Mouse (Mus musculus) CH12F3 (cell line): ENCODE measurements around the gene Rcsd1.

Experiments used
- in situ Hi-C: fragments of 300-500 bp; cut with MboI; formaldehyde crosslinking; loops from 2 replicates; pipeline ENCODE4 v1.14.3; 2020; ENCODE audit warnings: low sequenced_read_pairs

The Rcsd1 gene

GRCm38 (mm10) chr1:165718543-165719105, 9.1 kb upstream of the Rcsd1 start:
- in situ Hi-C loops, result no loop called here

GRCm38 (mm10) chr1:165717711-165718542, 8.4 kb upstream of the Rcsd1 start:
- in situ Hi-C loops, result no loop called here

- in situ Hi-C loops, result no loop called here
These were observed 6.9 kb upstream of the Rcsd1 start for GRCm38 (mm10) chr1:165716426-165716825.

GRCm38 (mm10) chr1:165713798-165714197, 4.2 kb upstream of the Rcsd1 start:
- in situ Hi-C loops, result no loop called here

- in situ Hi-C loops, result no loop called here
These were observed 2.4 kb upstream of the Rcsd1 start for GRCm38 (mm10) chr1:165711914-165712313.

- in situ Hi-C loops, result no loop called here
These were observed 724 bp downstream of the Rcsd1 start for GRCm38 (mm10) chr1:165708686-165709380.

GRCm38 (mm10) chr1:165707640-165708322, 1.8 kb downstream of the Rcsd1 start:
- in situ Hi-C loops, result no loop called here

- in situ Hi-C loops, result no loop called here
These were observed 2.3 kb downstream of the Rcsd1 start for GRCm38 (mm10) chr1:165707241-165707639.

- in situ Hi-C loops, result no loop called here
These were observed 3.1 kb downstream of the Rcsd1 start for GRCm38 (mm10) chr1:165706492-165706891.

- in situ Hi-C loops, result no loop called here
These were observed 3.6 kb downstream of the Rcsd1 start for GRCm38 (mm10) chr1:165705868-165706348.

GRCm38 (mm10) chr1:165705368-165705767, 4.2 kb downstream of the Rcsd1 start:
- in situ Hi-C loops, result no loop called here

GRCm38 (mm10) chr1:165704841-165705240, 4.7 kb downstream of the Rcsd1 start:
- in situ Hi-C loops, result no loop called here

- in situ Hi-C loops, result no loop called here
These were observed 7.1 kb downstream of the Rcsd1 start for GRCm38 (mm10) chr1:165702221-165703031.

GRCm38 (mm10) chr1:165701562-165701961, 8.0 kb downstream of the Rcsd1 start:
- in situ Hi-C loops, result no loop called here

GRCm38 (mm10) chr1:165700933-165701518, 8.5 kb downstream of the Rcsd1 start:
- in situ Hi-C loops, result no loop called here

- in situ Hi-C loops, result no loop called here
These were observed 9.2 kb downstream of the Rcsd1 start for GRCm38 (mm10) chr1:165700376-165700815.

- in situ Hi-C loops, result no loop called here
These were observed 11.9 kb downstream of the Rcsd1 start for GRCm38 (mm10) chr1:165697701-165698100.

GRCm38 (mm10) chr1:165696870-165697269, 12.7 kb downstream of the Rcsd1 start:
- in situ Hi-C loops, result no loop called here

GRCm38 (mm10) chr1:165696040-165696439, 13.5 kb downstream of the Rcsd1 start:
- in situ Hi-C loops, result no loop called here
